Mouse (Mus musculus) thymus, postnatal 14 days (tissue): ENCODE data around the gene Ifi211.
"Not testable (repeated sequence)": the region's sequence is repeated elsewhere in the genome, so short reads cannot be mapped to it uniquely, and the experiment has no call there.

Experiments
- DNase-seq: peaks from one replicate; pipeline ENCODE4 v3.0.0; 2021

The Ifi211 gene

DNA sequence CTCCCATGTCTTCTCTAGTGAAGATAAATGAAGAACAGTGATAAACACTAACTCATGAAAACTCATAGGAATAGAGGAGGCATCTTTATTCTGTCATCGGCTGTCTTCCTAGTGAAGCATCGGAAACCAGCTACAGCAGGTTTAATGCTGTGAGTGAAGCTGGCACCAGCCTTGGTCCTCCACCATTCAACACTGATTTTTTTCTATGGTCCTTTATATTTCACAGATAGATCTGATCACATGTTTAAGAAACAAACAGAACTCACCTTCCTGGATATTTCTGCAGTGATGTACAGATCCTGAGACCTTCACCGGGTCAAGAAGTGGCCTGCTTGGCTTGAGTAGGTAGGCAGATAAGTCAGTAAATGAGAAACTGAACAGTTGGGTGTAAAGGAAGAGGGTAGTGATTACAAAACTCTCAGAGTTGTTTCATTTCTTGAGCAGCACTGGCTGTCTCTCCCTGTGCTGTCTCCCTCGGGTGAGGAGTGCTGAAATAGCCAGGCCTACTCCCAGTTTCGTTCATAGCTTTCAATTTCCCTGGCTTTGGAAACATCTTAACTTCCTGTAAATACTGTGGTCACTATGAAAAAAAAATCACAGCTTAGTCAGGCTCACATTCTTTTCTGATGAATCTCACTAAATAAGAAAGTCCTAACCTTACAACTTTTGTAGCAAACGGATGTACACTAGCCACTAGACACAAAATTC lies at the start of gene Ifi211:
Gene Ifi211, minus strand, starts transcription at position 499 of the 708 bp plus-strand sequence.
- not testable (repeated sequence) for DNase-seq

- not testable (repeated sequence) for DNase-seq
These were observed 48.6 kb upstream of the Ifi211 start for GRCm38 (mm10) chr1:173961491-173961890.

DNA sequence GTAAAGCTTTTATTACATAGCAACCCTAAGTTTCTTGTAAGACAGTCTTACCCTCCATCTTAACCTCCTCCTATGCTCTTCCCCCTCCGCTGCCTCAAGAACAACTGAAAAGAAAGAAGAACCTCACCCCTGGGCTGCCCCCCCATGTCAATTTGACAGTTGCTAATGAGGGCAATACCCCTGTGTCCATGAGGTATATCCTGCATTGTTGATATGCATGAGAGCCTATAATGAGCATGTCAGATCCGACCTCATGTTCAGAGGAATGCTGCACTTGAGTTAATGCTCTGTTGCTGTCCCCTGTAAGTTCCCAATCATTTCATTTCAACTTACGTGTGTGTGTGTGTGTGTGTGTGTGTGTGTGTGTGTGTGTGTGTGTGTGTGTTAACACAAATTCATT lies 47.2 kb upstream of the Ifi211 start:
- not testable (repeated sequence) for DNase-seq

GRCm38 (mm10) chr1:173955839-173956527 lies 43.1 kb upstream of the Ifi211 start:
- not testable (repeated sequence) for DNase-seq

DNA sequence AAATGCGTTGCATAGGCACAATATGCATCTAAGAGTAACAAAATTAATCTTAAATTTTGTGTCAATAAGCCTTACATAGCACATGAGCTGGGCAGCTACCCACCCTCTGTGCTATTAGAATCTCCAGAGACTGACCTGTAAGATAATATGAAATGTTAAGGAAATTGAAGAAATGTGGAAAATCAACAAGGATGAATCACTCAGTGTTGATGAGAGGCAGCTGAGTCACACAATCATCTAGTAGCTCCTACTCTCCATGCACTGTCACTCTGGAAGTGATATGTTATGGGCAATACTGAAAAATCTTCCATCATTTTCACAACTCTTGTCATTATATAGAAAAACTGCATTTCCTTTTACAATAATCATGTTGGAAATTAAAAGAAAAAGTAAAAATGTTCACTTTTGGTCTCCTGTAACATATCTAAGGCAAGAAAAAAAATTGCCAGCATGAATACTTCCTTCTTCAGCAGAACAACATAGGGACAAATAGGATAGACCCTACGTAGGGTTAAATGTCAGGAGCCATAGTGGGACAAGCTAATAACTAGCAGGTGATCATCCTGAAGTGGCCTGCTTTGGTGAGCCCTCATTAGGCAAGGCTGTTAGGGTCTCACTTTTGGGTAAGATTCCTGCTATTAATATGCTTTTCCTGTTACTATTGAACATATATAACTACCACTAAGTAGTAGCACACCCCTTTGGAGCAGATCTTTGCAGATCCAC lies 42.4 kb upstream of the Ifi211 start:
- DNase-seq = no peak

DNA sequence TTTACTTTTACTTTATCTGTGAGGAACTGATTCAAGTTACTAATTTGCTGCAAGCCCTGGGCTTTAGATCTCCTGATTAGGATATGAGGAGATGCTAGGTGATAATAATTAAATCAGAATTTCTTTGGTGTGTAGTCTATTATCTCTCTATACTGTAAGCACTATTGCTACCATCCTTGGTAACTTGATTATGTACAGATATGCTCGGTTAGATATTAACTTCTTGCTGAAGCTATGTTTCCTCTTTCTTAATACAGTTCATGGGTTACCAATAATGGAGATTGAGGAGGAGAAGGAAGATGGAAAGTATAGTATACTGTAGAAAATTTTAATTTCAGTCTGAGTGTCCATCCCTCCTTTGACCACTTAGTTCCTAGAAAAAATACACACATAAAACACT lies 40.7 kb upstream of the Ifi211 start:
- no peak for DNase-seq

GRCm38 (mm10) chr1:173949044-173949443 lies 36.2 kb upstream of the Ifi211 start:
- DNase-seq = peak; percentile 27

GRCm38 (mm10) chr1:173942780-173943066 lies 29.9 kb upstream of the Ifi211 start:
- DNase-seq = peak; percentile 10

GRCm38 (mm10) chr1:173941924-173942779 lies 29.3 kb upstream of the Ifi211 start, which contains the start of the genes Mndal and Ifi203:
Mndal (minus strand) TSS chr1:173942491.
Ifi203 (minus strand) TSS chr1:173942672.
- DNase-seq = not testable (repeated sequence)

GRCm38 (mm10) chr1:173941522-173941921 lies 28.7 kb upstream of the Ifi211 start:
- DNase-seq = not testable (repeated sequence)

DNA sequence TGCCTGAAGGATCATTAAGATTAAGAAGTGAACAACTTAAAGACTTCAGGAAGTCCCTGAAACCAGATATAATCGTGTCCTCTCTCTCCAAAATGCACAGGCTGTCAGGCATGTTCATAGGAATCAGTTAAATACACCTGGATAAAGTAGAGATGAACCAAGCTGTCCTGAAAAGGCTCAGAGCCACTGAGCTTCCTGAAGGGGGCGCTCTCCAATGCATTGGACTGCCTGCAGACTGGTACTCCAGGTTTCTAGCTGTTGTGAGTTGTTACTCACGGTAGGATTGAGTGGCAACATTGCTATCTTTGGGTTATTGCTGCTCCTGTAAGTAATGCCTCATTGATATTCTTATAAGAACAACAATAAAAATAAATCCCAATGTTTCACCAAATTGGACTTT lies 6.4 kb upstream of the Ifi211 start:
- DNase-seq = not testable (repeated sequence)

DNA sequence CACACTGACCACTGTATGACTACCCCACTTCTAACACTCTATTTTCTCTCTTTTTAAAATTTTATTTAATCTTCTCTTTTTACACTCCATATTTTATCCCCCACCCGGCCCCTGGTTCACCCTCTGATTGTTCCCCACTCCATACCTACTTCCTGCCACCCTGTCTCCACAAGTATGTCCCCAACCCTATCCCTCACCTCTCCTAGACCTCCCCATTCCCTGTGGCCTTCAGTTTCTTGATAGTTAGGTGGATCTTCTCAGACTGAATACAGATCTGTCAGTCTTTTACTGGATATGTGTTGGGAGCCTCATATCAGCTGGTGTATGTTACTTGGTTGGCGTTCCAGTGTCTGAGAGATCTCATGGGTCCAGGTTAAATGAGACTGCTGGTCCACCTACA lies 1.7 kb upstream of the Ifi211 start:
- DNase-seq = no peak

GRCm38 (mm10) chr1:173913256-173913791 lies 478 bp upstream of the Ifi211 start:
- not testable (repeated sequence) for DNase-seq

DNA sequence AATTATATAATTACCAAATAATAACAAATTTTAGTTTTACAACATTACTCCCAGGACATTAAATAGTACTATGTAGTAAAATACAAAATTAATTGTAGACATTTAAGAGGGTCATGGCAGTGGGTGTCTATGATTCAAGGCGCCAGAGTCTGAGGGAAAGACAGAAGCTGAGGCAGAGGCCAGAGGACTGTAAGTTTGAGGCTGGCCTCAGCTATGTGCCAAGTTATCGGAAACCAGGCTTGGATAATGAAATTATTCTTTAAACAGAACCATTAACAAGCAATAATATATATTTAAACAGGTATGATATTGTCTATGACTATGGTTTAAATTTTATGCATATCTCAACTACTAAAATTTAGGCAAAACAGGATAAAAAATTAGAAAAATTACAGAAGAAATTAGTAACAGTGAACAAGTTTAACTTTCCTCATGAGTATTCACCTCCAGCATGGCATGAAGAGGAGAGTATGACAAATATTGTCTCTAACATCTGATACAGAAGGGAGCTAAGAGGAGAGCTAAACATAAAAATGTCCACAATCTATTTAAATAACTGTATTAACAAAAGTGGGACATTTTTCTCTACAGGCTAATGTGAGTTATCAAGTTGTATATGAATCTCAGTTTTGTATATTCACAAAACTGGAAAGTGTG lies 910 bp downstream of the Ifi211 start:
- no peak for DNase-seq

DNA sequence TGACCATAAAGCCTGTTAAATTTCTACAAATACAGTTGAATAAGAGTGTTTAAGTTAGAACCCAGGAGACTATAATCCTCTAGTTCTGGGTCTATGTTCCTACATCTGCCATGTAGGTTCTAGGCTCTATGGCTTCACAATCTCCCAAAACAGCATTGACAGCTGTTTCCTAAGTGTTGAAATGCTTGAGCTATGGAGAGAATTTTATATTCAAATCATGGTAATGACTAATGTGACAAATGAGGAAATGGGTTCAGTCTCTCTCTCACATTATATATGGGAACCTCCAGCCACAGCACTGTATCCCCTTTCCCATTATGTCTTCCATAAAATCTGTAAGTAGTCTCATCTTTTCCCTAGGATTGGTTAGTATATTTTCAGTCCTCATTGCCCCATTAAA lies 4.5 kb downstream of the Ifi211 start:
- not testable (repeated sequence) for DNase-seq

- DNase-seq = not testable (repeated sequence)
These were observed 7.0 kb downstream of the Ifi211 start for GRCm38 (mm10) chr1:173905885-173906284.

DNA sequence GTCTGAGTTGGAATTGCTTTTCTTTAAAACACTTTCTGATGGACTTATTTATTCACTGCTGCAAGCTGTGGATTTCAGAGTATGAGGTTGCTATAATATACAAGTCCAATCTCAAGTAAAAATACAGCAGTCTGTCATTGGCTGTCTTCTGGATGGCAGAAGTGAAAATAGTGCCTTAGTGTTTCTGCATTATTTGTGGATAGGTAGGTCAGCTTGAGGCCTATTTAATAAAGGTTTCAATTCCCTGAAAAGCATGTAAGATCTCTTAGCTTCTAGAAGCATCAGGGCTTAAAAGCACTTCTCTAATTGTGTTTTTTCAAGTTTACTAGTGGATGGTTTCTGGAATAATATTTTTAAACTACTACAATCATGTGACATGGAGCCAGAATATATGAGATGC lies 23.1 kb downstream of the Ifi211 start:
- not testable (repeated sequence) for DNase-seq

DNA sequence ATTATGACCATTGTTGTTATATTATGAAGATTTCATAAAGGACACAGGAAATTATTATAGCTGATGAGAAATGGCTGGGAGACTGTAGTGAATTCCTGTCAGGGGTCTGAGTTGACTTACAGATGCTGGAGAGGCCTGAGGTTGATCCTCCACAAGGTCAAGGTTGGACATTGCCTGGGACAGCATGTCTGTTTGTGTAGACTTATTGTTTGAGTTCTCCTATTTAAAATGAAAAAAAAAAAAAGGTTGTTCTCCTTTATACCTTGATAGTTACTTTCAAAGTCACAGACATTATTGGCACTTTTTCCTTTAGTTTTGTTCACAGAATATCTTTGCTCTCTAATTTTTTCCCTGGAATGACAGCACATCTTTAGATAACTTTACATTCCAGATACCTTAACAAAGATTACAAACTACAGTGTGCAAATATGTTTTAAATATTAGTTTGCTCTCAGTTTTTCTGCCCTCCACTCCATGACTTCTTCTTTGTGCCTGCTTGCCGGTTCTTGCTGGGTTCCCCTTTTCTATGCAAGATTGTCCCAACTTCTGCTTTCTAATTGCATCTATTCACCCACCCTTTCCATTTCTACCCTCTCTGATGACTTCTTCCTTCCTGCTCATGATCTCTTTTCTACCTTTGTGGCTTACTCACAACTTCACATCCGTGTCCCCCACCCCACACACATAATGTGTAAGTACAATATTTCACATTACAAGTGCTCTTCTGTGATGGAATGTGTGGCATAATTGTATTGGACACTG lies 25.6 kb downstream of the Ifi211 start:
- DNase-seq = not testable (repeated sequence)

DNA sequence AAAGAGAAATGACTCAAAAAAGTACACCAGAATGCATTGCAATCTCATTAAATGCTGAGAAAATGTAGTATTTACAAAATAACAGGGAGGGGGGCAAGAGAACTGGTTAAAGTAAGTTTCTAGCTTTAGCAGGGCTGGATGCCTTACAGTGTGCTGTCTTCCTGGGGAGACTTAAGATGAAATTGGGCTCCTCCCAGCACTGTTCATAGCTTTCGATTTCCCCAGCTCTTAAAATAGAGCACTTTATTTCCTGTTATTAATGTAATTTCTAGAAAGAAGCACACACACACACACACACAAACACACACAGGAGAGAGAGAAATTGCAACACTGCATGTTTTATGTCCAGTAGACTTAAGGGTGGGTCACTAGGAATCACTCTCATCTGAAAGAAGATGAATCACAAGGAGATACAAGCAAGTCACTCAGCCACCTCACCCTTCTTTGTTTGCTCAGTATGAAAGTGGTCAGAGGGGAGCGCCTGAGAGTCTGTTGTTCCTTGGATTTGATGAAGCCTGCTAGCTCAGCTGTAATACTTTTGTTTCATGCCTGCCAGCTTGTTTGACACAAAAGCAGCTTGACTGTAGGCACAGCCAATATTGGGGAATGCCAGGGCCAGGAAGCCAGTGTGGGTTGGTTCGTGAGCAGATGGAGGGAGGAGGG lies 32.7 kb downstream of the Ifi211 start:
- peak; percentile 15 for DNase-seq

DNA sequence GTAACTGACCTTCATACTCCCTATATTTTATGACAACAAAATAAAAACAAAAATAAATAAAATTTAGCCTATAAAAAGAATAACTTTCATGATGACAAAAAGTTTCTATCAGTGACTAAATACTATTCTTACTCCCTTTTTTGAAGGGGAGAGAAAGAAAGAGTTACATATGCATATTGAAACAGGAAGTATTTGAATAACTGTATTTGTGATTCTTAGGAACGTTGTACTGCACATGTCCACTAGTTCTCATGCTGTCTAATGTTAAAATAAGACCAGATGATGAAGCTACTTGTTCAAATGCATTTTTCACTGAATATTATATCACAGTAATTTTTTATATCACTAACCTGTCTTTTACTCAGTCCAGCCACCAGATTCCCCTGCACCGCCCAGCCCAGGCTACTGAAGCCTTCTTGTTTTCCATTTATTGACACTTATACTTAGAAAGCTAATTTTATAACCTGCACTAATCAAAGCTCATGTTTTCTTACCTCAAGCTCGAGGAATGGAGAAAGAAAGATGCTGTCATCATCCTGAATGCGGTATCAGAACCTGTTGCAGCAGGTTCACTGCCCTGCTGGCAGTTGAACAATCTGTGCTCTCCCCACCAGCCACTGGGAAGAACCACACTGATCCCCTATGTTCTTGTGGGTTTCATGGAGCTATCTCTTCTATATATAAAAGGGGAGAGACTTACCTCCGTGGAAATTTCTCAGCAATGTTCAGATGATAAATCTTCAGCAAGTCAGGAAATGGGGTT lies 33.4 kb downstream of the Ifi211 start:
- not testable (repeated sequence) for DNase-seq
